Mouse (Mus musculus) erythroblast, embryonic 14.5 days (primary cell): ENCODE results near the gene Rnf220.

ENCODE experiments used
- GATA1 ChIP-seq: IDR thresholded peaks from 2 replicates; pipeline ENCODE4 v1.6.1; 2012; ENCODE audit warnings: low read length, inconsistent platforms, mixed read lengths
- TAL1 ChIP-seq: IDR thresholded peaks from 3 replicates; pipeline ENCODE4 v1.6.1; 2012; ENCODE audit warnings: low read length, inconsistent platforms, mixed read lengths

GRCm38 (mm10) chr4:117476355-117476754, 20.5 kb downstream of the Rnf220 start:
- TF ChIP-seq TAL1, result no peak
- TF ChIP-seq GATA1, result no peak
